Mouse (Mus musculus) spleen, adult 2 months (tissue): ENCODE measurements around the gene Pthlh.

Experiments
- CTCF ChIP-seq: fragments of 200-500 bp; IDR thresholded peaks from 2 replicates; pipeline ENCODE4 v1.5.1; 2011; ENCODE audit warnings: mild to moderate bottlenecking, inconsistent platforms; ENCODE audit not compliant: insufficient read depth, insufficient read length, insufficient replicate concordance; ENCODE audit errors: extremely low read depth
- POLR2A ChIP-seq: fragments of 200-500 bp; IDR thresholded peaks from 2 replicates; pipeline ENCODE4 v1.6.1; 2011; ENCODE audit warnings: low read depth, low read length, inconsistent platforms

DNA sequence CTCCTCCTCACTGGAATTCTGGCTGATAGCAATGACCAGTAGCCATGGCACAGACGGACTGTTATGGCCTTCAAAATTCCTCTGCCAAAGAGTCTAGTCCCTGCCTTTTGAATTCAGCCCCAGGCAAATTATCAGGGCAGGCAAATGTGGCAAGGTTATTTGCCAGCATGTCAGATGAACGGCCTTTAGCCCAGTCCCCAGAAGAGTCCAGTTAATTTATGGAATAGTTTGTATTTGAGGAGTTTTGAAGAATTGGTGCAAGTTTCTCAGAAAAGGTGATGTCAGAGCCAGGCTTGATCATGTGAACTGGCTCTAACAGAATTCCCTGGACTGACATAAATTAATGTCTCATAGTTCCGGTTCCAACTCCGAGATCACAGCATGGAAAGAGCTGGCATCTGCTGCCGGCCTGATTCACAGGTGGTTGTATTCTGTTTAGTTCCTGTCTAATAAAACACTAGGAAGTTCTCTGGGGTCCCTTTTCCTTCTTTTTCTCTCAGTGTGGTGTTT lies 56.1 kb downstream of the Pthlh start:
- TF ChIP-seq POLR2A (no peak), CTCF (no peak)
